Mouse (Mus musculus): ENCODE measurements at regions not wholly inside any gene's neighbourhood (a gene's known extent, or its start where the extent isn't known, plus 50 kb on each side); places are given as distances from the start of the nearest gene placed in this dataset.

DNA sequence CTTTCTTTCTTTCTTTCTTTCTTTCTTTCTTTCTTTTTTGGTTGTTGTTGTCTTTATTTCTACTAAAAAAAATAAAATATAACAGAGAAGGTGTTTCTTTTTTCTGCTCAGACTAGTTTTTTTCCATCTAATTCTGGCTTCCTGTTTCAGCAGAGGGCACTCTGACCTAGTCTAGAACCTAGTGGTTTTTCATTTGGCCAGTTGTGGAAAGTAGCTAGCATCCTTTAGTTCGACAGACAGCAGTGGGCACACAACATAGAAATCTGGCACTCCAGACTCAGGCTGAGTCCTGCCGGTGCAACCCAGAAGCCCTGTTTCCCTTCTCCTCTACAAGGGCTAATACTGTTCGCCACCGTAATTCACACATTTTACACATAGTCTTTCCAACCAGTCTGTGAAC, 140.0 kb downstream of the Cemip2 start:
- TF ChIP-seq POLR2A (IDR thresholded peaks at IDR 0.05; ENCODE audit: borderline replicate concordance, control insufficient read depth, low read depth, low read length) (no peak), CTCF (IDR thresholded peaks at IDR 0.05; ENCODE audit: control insufficient read depth, insufficient read depth, low read length) (no peak)

Data from bone marrow, adult 2 months (tissue).